8 mouse cellular contexts compared by ENCODE assay signal in genomic region chr12:25093241-25093774, GRCm38 (mm10). TPM values are rescaled to one million over a fixed set of nuclear protein-coding genes. Genes with fewer than 3 reads are reported as not detected.
DNase-seq lines count a peak whose midpoint lies in the region; ATAC-seq lines count a peak whose summit lies in the region.

No protein-coding gene starts in this region.

- no peaks in the 10 kb centered on the region; the same call in 1 of the 2 replicates for H3K36me3 ChIP-seq in heart, embryonic 11.5 days (ENCODE audit: control insufficient read depth, insufficient read depth, low read length)
- no peaks in the 10 kb centered on the region for H3K36me3 ChIP-seq in forebrain, embryonic 16.5 days (ENCODE audit: control insufficient read depth, insufficient read depth)
- no peaks in the 10 kb centered on the region for H3K36me3 ChIP-seq in midbrain, embryonic 13.5 days

- peak overlapping the region; percentile 70 for H3K4me2 ChIP-seq in heart, embryonic 11.5 days
- peak overlapping the region; percentile 75 for H3K4me2 ChIP-seq in forebrain, embryonic 16.5 days (ENCODE audit: low read length)
- H3K4me2 ChIP-seq in midbrain, embryonic 13.5 days (replicated peaks): peak overlapping the region; percentile 59

- no peaks in the 10 kb centered on the region for H3K27me3 ChIP-seq in heart, embryonic 11.5 days (ENCODE audit: control insufficient read depth, insufficient read depth, low read length)
- H3K27me3 ChIP-seq in forebrain, embryonic 16.5 days (replicated peaks; ENCODE audit: control insufficient read depth, insufficient read depth, low read length): no peaks in the 10 kb centered on the region
- no peaks in the 10 kb centered on the region for H3K27me3 ChIP-seq in midbrain, embryonic 13.5 days

- H3K9ac ChIP-seq in heart, embryonic 11.5 days (ENCODE audit: low read depth, low read length): peak overlapping the region; percentile 81
- peak overlapping the region; percentile 53 for H3K9ac ChIP-seq in forebrain, embryonic 16.5 days (replicated peaks; ENCODE audit: low read depth, low read length)
- H3K9ac ChIP-seq in midbrain, embryonic 13.5 days (replicated peaks): peak overlapping the region; percentile 29

- peak overlapping the region; percentile 53 for H3K4me3 ChIP-seq in heart, embryonic 11.5 days (ENCODE audit: low read depth, low read length)
- H3K4me3 ChIP-seq in forebrain, embryonic 16.5 days (replicated peaks; ENCODE audit: low read length): peak overlapping the region; percentile 49
- H3K4me3 ChIP-seq in midbrain, embryonic 13.5 days (replicated peaks): peak overlapping the region; percentile 36

- 11% methylated on average over 11 of the region's 11 CpGs for WGBS in heart, embryonic 11.5 days (ENCODE audit: insufficient replicate concordance)
- 29% methylated on average over 11 of the region's 11 CpGs for WGBS in forebrain, embryonic 16.5 days
- WGBS in midbrain, embryonic 13.5 days: 12% methylated on average over 11 of the region's 11 CpGs

- intact Hi-C loops in heart, postnatal 25 days (cut with DNase I): loop anchor here (2.0 to 10.0 kb wide), 8 partner anchors 69 to 1221 kb away; no protein-coding TSS in a partner anchor
- intact Hi-C loops in left cerebral cortex, postnatal 10 days (cut with DNase I): loop anchor here (5.0 to 10.0 kb wide), 6 partner anchors 131 to 994 kb away; no protein-coding TSS in a partner anchor

- peak overlapping the region; percentile 63 for H3K27ac ChIP-seq in heart, embryonic 11.5 days (ENCODE audit: low read depth, low read length)
- H3K27ac ChIP-seq in forebrain, embryonic 16.5 days (ENCODE audit: low read length): peak overlapping the region; percentile 10; the same call in 1 of the 2 replicates
- no peak overlapping the region for H3K27ac ChIP-seq in midbrain, embryonic 13.5 days

- no peaks in the 10 kb centered on the region for H3K9me3 ChIP-seq in heart, embryonic 11.5 days (replicated peaks; ENCODE audit: control insufficient read depth, low read length)
- H3K9me3 ChIP-seq in forebrain, embryonic 16.5 days (ENCODE audit: control insufficient read depth, low read length): no peaks in the 10 kb centered on the region
- H3K9me3 ChIP-seq in midbrain, embryonic 13.5 days: no peaks in the 10 kb centered on the region

- DNase-seq in heart, postnatal 25 days (ENCODE audit: low spot score): no peak
- peak; percentile 28 to 40 for DNase-seq in adrenal gland, postnatal 36 days
- peak; percentile 73 for DNase-seq in kidney, postnatal 14 days
- no peak for DNase-seq in MN1 (ENCODE audit: low spot score)
- no peak for DNase-seq in left cerebral cortex, postnatal 10 days (ENCODE audit: extremely low spot score in 1 of 2, low spot score in 2 of 2)

- H3K4me1 ChIP-seq in heart, embryonic 11.5 days (ENCODE audit: control insufficient read depth, insufficient read depth, low read length): peaks cover 34% of the 10 kb centered on the region; the same call in 1 of the 2 replicates
- H3K4me1 ChIP-seq in forebrain, embryonic 16.5 days (replicated peaks; ENCODE audit: control insufficient read depth, insufficient read depth, low read length): peaks cover 37% of the 10 kb centered on the region
- H3K4me1 ChIP-seq in midbrain, embryonic 13.5 days (replicated peaks): peaks cover 44% of the 10 kb centered on the region

- ATAC-seq in heart, embryonic 11.5 days (replicated peaks; ENCODE audit: insufficient number of reproducible peaks, low FRiP score, low TSS enrichment): no peak
- no peak for ATAC-seq in forebrain, embryonic 16.5 days
- ATAC-seq in midbrain, embryonic 13.5 days: no peak

RNA-seq across cellular contexts. Expression of gene Id2, which starts 3.6 kb away (rescaled TPM):
- 511 and 550 TPM in 2 replicates for polyA plus RNA-seq in heart, embryonic 11.5 days (2014; fragmentation: Nextera tagmentation; extraction: Ambion mirVana)
- 10 to 100 TPM; 12.6 TPM for total RNA-seq in heart, postnatal 25 days (2021)
- total RNA-seq in adrenal gland, postnatal 36 days (2021): 100 to 1,000 TPM; 247 to 491 TPM
- 592 and 764 TPM in 2 replicates for polyA plus RNA-seq in forebrain, embryonic 16.5 days (2015; fragmentation: Nextera tagmentation; extraction: Ambion mirVana)
- 161 and 178 TPM in 2 replicates for polyA plus RNA-seq in midbrain, embryonic 13.5 days (2015; fragmentation: Nextera tagmentation; extraction: Ambion mirVana)
- 100 to 1,000 TPM; 160 to 186 TPM for total RNA-seq in left cerebral cortex, postnatal 10 days (2021)

Comparison
In these comparisons a context has a peak if more than half of its experiments do, and no peak if none do; other contexts are left out.
1. H3K9ac ChIP-seq: peak in every context shown above with its lines; median percentile 81 in heart, embryonic 11.5 days; 53 in forebrain, embryonic 16.5 days; 29 in midbrain, embryonic 13.5 days.
2. DNase-seq: peak in adrenal gland, postnatal 36 days (2 of 2) and kidney, postnatal 14 days (single experiment); none in heart, postnatal 25 days (single experiment), MN1 (single experiment) and left cerebral cortex, postnatal 10 days (0 of 2).
3. RNA of gene Id2, which starts 3.6 kb away (total RNA-seq): 247 to 491 TPM in adrenal gland, postnatal 36 days and 160 to 186 TPM in left cerebral cortex, postnatal 10 days; 12.6 TPM in heart, postnatal 25 days; every median in the first group is over 10 times any median in the second.
4. Peak in every context shown above with its lines, with median percentiles within 50 percentile points of each other: H3K4me2 ChIP-seq and H3K4me3 ChIP-seq.